Mouse (Mus musculus): ENCODE results near the gene Hnf1a. TPM values are rescaled to one million over a fixed set of nuclear protein-coding genes. Genes with fewer than 3 reads are reported as not detected.
"Not testable (repeated sequence)": the region's sequence is repeated elsewhere in the genome, so short reads cannot be mapped to it uniquely, and the experiment has no call there.

The Hnf1a gene
- total RNA-seq, 2 experiments from 2014 or later = not detected

GRCm38 (mm10) chr5:114948891-114949290, 22.0 kb downstream of the Hnf1a start:
- DNase-seq (ENCODE audit: low spot score) = no peak

- no peak for DNase-seq (ENCODE audit: low spot score)
These were observed 25.8 kb downstream of the Hnf1a start for GRCm38 (mm10) chr5:114945072-114945471.

- no peak for DNase-seq (ENCODE audit: low spot score)
These were observed 28.1 kb downstream of the Hnf1a start for GRCm38 (mm10) chr5:114942766-114943130.

GRCm38 (mm10) chr5:114942074-114942765, 28.7 kb downstream of the Hnf1a start, which contains the start of gene 2210016L21Rik:
Gene 2210016L21Rik, plus strand, starts transcription at chr5:114942158.
- peak; percentile 88 for DNase-seq (ENCODE audit: low spot score)

- DNase-seq (ENCODE audit: low spot score) = not testable (repeated sequence)
These were observed 29.8 kb downstream of the Hnf1a start for GRCm38 (mm10) chr5:114941138-114941537.

- DNase-seq (ENCODE audit: low spot score) = no peak
These were observed 35.1 kb downstream of the Hnf1a start for GRCm38 (mm10) chr5:114935838-114936237.

- no peak for DNase-seq (ENCODE audit: low spot score)
These were observed 37.7 kb downstream of the Hnf1a start for GRCm38 (mm10) chr5:114933206-114933605.

- DNase-seq (ENCODE audit: low spot score) = no peak
These were observed 39.3 kb downstream of the Hnf1a start for GRCm38 (mm10) chr5:114931626-114932025.

GRCm38 (mm10) chr5:114926753-114927152, 44.1 kb downstream of the Hnf1a start:
- no peak for DNase-seq (ENCODE audit: low spot score)

GRCm38 (mm10) chr5:114926153-114926684, 44.7 kb downstream of the Hnf1a start:
- no peak for DNase-seq (ENCODE audit: low spot score)

GRCm38 (mm10) chr5:114922998-114923473, 47.9 kb downstream of the Hnf1a start, which contains the start of gene Oasl1:
Gene Oasl1, plus strand, starts transcription at chr5:114923240.
- peak; percentile 51 for DNase-seq (ENCODE audit: low spot score)

- no peak for DNase-seq (ENCODE audit: low spot score)
These were observed 48.5 kb downstream of the Hnf1a start for GRCm38 (mm10) chr5:114922366-114922731.

GRCm38 (mm10) chr5:114921551-114922365, 49.1 kb downstream of the Hnf1a start:
- no peak for DNase-seq (ENCODE audit: low spot score)

GRCm38 (mm10) chr5:114917357-114917756, 53.5 kb downstream of the Hnf1a start:
- not testable (repeated sequence) for DNase-seq (ENCODE audit: low spot score)

GRCm38 (mm10) chr5:114916777-114917176, 54.1 kb downstream of the Hnf1a start:
- DNase-seq (ENCODE audit: low spot score) = no peak

GRCm38 (mm10) chr5:114915854-114916253, 55.0 kb downstream of the Hnf1a start:
- no peak for DNase-seq (ENCODE audit: low spot score)

- no peak for DNase-seq (ENCODE audit: low spot score)
These were observed 56.0 kb downstream of the Hnf1a start for GRCm38 (mm10) chr5:114914855-114915254.

GRCm38 (mm10) chr5:114913686-114914085, 57.2 kb downstream of the Hnf1a start:
- DNase-seq (ENCODE audit: low spot score) = no peak

GRCm38 (mm10) chr5:114908598-114909305, 62.1 kb downstream of the Hnf1a start:
- DNase-seq (ENCODE audit: low spot score) = no peak

- no peak for DNase-seq (ENCODE audit: low spot score)
These were observed 68.5 kb downstream of the Hnf1a start for GRCm38 (mm10) chr5:114902413-114902812.
